Mouse (Mus musculus) bone marrow, adult 2 months (tissue): Measurements from ENCODE around the gene Gm17364.

ENCODE experiments used
- CTCF ChIP-seq: fragments of 200-500 bp; IDR thresholded peaks from 2 replicates; pipeline ENCODE4 v1.5.1; 2011; ENCODE audit warnings: low read length, control low read depth; ENCODE audit not compliant: control insufficient read depth, insufficient read depth
- POLR2A ChIP-seq: fragments of 200-500 bp; IDR thresholded peaks from 2 replicates; pipeline ENCODE4 v1.6.1; 2011; ENCODE audit warnings: low read depth, mild to moderate bottlenecking, control low read depth, low read length, borderline replicate concordance; ENCODE audit not compliant: control insufficient read depth

- TF ChIP-seq CTCF (no peak), POLR2A (no peak)
Observed at GRCm38 (mm10) chr13:41248751-41249520, 24.8 kb downstream of the Gm17364 start.
